Mouse (Mus musculus): Measurements from ENCODE around the gene Slc37a4.
"Not testable (repeated sequence)": the region's sequence is repeated elsewhere in the genome, so short reads cannot be mapped to it uniquely, and the experiment has no call there.

Slc37a4 gene

GRCm38 (mm10) chr9:44396684-44397411 is at the start of gene Slc37a4:
Gene Slc37a4 (plus strand): TSS chr9:44396852.
- peak; percentile 97 for DNase-seq (ENCODE audit: low spot score)

- no peak for DNase-seq (ENCODE audit: low spot score)
Measured at GRCm38 (mm10) chr9:44347166-44347565, 49.5 kb upstream of the Slc37a4 start.

- no peak for DNase-seq (ENCODE audit: low spot score)
Measured at GRCm38 (mm10) chr9:44347621-44348020, 49.0 kb upstream of the Slc37a4 start.

- DNase-seq (ENCODE audit: low spot score), result no peak
Measured at GRCm38 (mm10) chr9:44348546-44348945, 48.1 kb upstream of the Slc37a4 start.

GRCm38 (mm10) chr9:44351396-44351795 is 45.3 kb upstream of the Slc37a4 start:
- DNase-seq (ENCODE audit: low spot score), result no peak

- DNase-seq (ENCODE audit: low spot score), result no peak
Measured at GRCm38 (mm10) chr9:44352337-44352736, 44.3 kb upstream of the Slc37a4 start.

- DNase-seq (ENCODE audit: low spot score), result no peak
Measured at GRCm38 (mm10) chr9:44353142-44353541, 43.5 kb upstream of the Slc37a4 start.

- peak; percentile 45 for DNase-seq (ENCODE audit: low spot score)
Measured at GRCm38 (mm10) chr9:44357207-44357606, 39.4 kb upstream of the Slc37a4 start.

- peak; percentile 99 for DNase-seq (ENCODE audit: low spot score)
Measured at GRCm38 (mm10) chr9:44361190-44361917, 35.3 kb upstream of the Slc37a4 start, which contains the start of gene Vps11. Gene Vps11 (minus strand): TSS chr9:44361670.

GRCm38 (mm10) chr9:44361931-44362330 is 34.7 kb upstream of the Slc37a4 start:
- not testable (repeated sequence) for DNase-seq (ENCODE audit: low spot score)

- DNase-seq (ENCODE audit: low spot score), result peak; percentile 26
Measured at GRCm38 (mm10) chr9:44364480-44364879, 32.2 kb upstream of the Slc37a4 start.

- no peak for DNase-seq (ENCODE audit: low spot score)
Measured at GRCm38 (mm10) chr9:44373386-44373785, 23.3 kb upstream of the Slc37a4 start.

- no peak for DNase-seq (ENCODE audit: low spot score)
Measured at GRCm38 (mm10) chr9:44376141-44376540, 20.5 kb upstream of the Slc37a4 start.

GRCm38 (mm10) chr9:44377335-44377734 is 19.3 kb upstream of the Slc37a4 start:
- DNase-seq (ENCODE audit: low spot score), result not testable (repeated sequence)

GRCm38 (mm10) chr9:44378153-44378730 is 18.4 kb upstream of the Slc37a4 start:
- DNase-seq (ENCODE audit: low spot score), result no peak

GRCm38 (mm10) chr9:44379054-44379834 is 17.4 kb upstream of the Slc37a4 start, which contains the start of gene Hyou1:
Gene Hyou1 (plus strand): TSS chr9:44379490.
- DNase-seq (ENCODE audit: low spot score), result peak; percentile 98

GRCm38 (mm10) chr9:44379862-44380261 is 16.8 kb upstream of the Slc37a4 start:
- DNase-seq (ENCODE audit: low spot score), result no peak

- no peak for DNase-seq (ENCODE audit: low spot score)
Measured at GRCm38 (mm10) chr9:44384596-44384995, 12.1 kb upstream of the Slc37a4 start.

- no peak for DNase-seq (ENCODE audit: low spot score)
Measured at GRCm38 (mm10) chr9:44387221-44387620, 9.4 kb upstream of the Slc37a4 start.

GRCm38 (mm10) chr9:44389273-44389672 is 7.4 kb upstream of the Slc37a4 start:
- peak; percentile 71 for DNase-seq (ENCODE audit: low spot score)

- DNase-seq (ENCODE audit: low spot score), result peak; percentile 80
Measured at GRCm38 (mm10) chr9:44391466-44391865, 5.2 kb upstream of the Slc37a4 start.

GRCm38 (mm10) chr9:44398087-44398486 is 1.4 kb downstream of the Slc37a4 start:
- no peak for DNase-seq (ENCODE audit: low spot score)
